Mouse (Mus musculus) hindbrain, embryonic 15.5 days (tissue): ENCODE measurements around the gene Piwil1. TPM values are rescaled to one million over a fixed set of nuclear protein-coding genes. Genes with fewer than 3 reads are reported as not detected.
A peak's percentile ranks its signal among the peaks of the same experiment; 100 is the strongest.

Source experiments
- ATAC-seq: fragments of 200-750 bp; cut with Nextera tagmentation; 2 replicates; pipeline ENCODE4 v1.8.0; 2017; ENCODE audit warnings: low read depth, moderate number of reproducible peaks, moderate TSS enrichment; ENCODE audit not compliant: low FRiP score
- H3K27ac ChIP-seq: fragments of 300-500 bp; sonication (generic); replicated peaks from 2 replicates; pipeline ENCODE4 v1.5.1; 2015; ENCODE audit warnings: mild to moderate bottlenecking, inconsistent platforms
- H3K27me3 ChIP-seq: fragments of 300-500 bp; sonication (generic); 2 replicates; pipeline ENCODE4 v1.6.1; 2015; ENCODE audit warnings: control low read depth, inconsistent platforms
- H3K36me3 ChIP-seq: fragments of 300-500 bp; sonication (generic); 2 replicates; pipeline ENCODE4 v1.6.1; 2015; ENCODE audit warnings: control low read depth, inconsistent platforms
- H3K4me1 ChIP-seq: fragments of 300-500 bp; sonication (generic); replicated peaks from 2 replicates; pipeline ENCODE4 v1.6.1; 2015; ENCODE audit warnings: control low read depth, inconsistent platforms
- H3K4me2 ChIP-seq: fragments of 300-500 bp; sonication (generic); 2 replicates; pipeline ENCODE4 v1.6.1; 2015; ENCODE audit warnings: moderate library complexity, mild to moderate bottlenecking, inconsistent platforms
- H3K4me3 ChIP-seq: fragments of 300-500 bp; sonication (generic); 2 replicates; pipeline ENCODE4 v1.5.1; 2015; ENCODE audit warnings: mild to moderate bottlenecking, inconsistent platforms
- H3K9ac ChIP-seq: fragments of 300-500 bp; sonication (generic); 2 replicates; pipeline ENCODE4 v1.6.1; 2015; ENCODE audit warnings: inconsistent platforms
- H3K9me3 ChIP-seq: fragments of 300-500 bp; sonication (generic); 2 replicates; pipeline ENCODE4 v1.6.1; 2016; ENCODE audit warnings: control low read depth, inconsistent platforms
- WGBS: fragments of 180-500 bp; shearing (Covaris S2); methylation state at CpG from one replicate; pipeline ENCODE4 v1.1.7; 2015; 5-methylcytosine and 5-hydroxymethylcytosine counted together
- polyA plus RNA-seq: library from polyadenylated mRNA; unstranded; fragments of >200 nt; fragmentation: Nextera tagmentation; extraction: Ambion mirVana; gene quantifications from 2 replicates; pipeline ENCODE4 v1.2.1, GENCODE M21; 2015

The Piwil1 gene
- polyA plus RNA-seq, 1 experiment from 2014 or later, result 0.32 TPM

- Histone ChIP-seq H3K27me3 (no peaks in the 10 kb centered on the region), H3K9ac (no peak overlapping the region), H3K9me3 (no peaks in the 10 kb centered on the region), H3K27ac (no peak overlapping the region), H3K4me1 (no peaks in the 10 kb centered on the region), H3K4me3 (no peak overlapping the region), H3K4me2 (no peak overlapping the region), H3K36me3 (0 out of 2 replicates have a peak, but pooled peaks cover 4% of the 10 kb centered on the region)
- WGBS, result 65% methylated on average over 8 of the region's 8 CpGs
- no peak for ATAC-seq
Measured at GRCm38 (mm10) chr5:128761118-128761517, 58.8 kb downstream of the Piwil1 start.

- Histone ChIP-seq H3K9me3 (no peaks in the 10 kb centered on the region), H3K4me2 (peak overlapping the region; percentile 13; the same call in 1 of the 2 replicates), H3K4me1 (0 out of 2 replicates have a peak, but pooled peaks cover 4% of the 10 kb centered on the region), H3K27ac (no peak overlapping the region), H3K4me3 (no peak overlapping the region), H3K36me3 (peaks cover 24% of the 10 kb centered on the region), H3K27me3 (no peaks in the 10 kb centered on the region), H3K9ac (no peak overlapping the region)
- no peak; the same call in 1 of the 2 replicates for ATAC-seq
- 8% methylated on average over 10 of the region's 10 CpGs for WGBS
Measured at GRCm38 (mm10) chr5:128769026-128769631, 66.8 kb downstream of the Piwil1 start.

GRCm38 (mm10) chr5:128776386-128776785, 74.1 kb downstream of the Piwil1 start:
- no peak overlapping the region for H3K9ac ChIP-seq
- H3K4me3 ChIP-seq, result no peak overlapping the region
- no peaks in the 10 kb centered on the region for H3K27me3 ChIP-seq
- no peak overlapping the region for H3K4me2 ChIP-seq
- no peak for ATAC-seq
- no peak overlapping the region for H3K27ac ChIP-seq
- H3K9me3 ChIP-seq, result no peaks in the 10 kb centered on the region
- no peaks in the 10 kb centered on the region for H3K4me1 ChIP-seq
- 69% methylated on average over 2 of the region's 2 CpGs for WGBS
- H3K36me3 ChIP-seq, result peaks cover 37% of the 10 kb centered on the region

- WGBS, result 84% methylated on average over 22 of the region's 22 CpGs
- ATAC-seq, result no peak
- Histone ChIP-seq H3K4me1 (no peaks in the 10 kb centered on the region), H3K27me3 (no peaks in the 10 kb centered on the region), H3K27ac (no peak overlapping the region), H3K4me3 (no peak overlapping the region), H3K9ac (no peak overlapping the region), H3K9me3 (no peaks in the 10 kb centered on the region), H3K36me3 (peaks cover 11% of the 10 kb centered on the region), H3K4me2 (no peak overlapping the region)
Measured at GRCm38 (mm10) chr5:128781621-128782020, 79.3 kb downstream of the Piwil1 start.

- H3K27ac ChIP-seq, result no peak overlapping the region
Measured at GRCm38 (mm10) chr5:128800592-128800991, 98.3 kb downstream of the Piwil1 start.

More at GRCm38 (mm10) chr5:128800592-128800991, 98.3 kb downstream of the Piwil1 start:
- Histone ChIP-seq H3K36me3 (peaks cover 26% of the 10 kb centered on the region), H3K4me2 (no peak overlapping the region), H3K9me3 (no peaks in the 10 kb centered on the region), H3K27me3 (no peaks in the 10 kb centered on the region), H3K4me3 (no peak overlapping the region), H3K9ac (no peak overlapping the region), H3K4me1 (no peaks in the 10 kb centered on the region)
- 92% methylated on average over 5 of the region's 5 CpGs for WGBS
- no peak for ATAC-seq

Other genes starting within 250 kb of the Piwil1 start
- 4.4 and 5.8 TPM in 2 replicates for gene Fzd10, start 101.7 kb upstream of the Piwil1 start, polyA plus RNA-seq